Mouse (Mus musculus): ENCODE data around the gene Kirrel2. TPM values are rescaled to one million over a fixed set of nuclear protein-coding genes. Genes with fewer than 3 reads are reported as not detected.
A peak's percentile ranks its signal among the peaks of the same experiment; 100 is the strongest.

Kirrel2 gene
- total RNA-seq, 2 experiments from 2014 or later = not detected

GRCm38 (mm10) chr7:30450241-30450640, 7.2 kb downstream of the Kirrel2 start:
- DNase-seq = no peak

- DNase-seq = peak; percentile 78
Observed at GRCm38 (mm10) chr7:30444971-30445751, 12.3 kb downstream of the Kirrel2 start, which contains the start of gene Aplp1. Gene Aplp1 (minus strand): TSS chr7:30445535.

- DNase-seq = peak; percentile 66
Observed at GRCm38 (mm10) chr7:30444154-30444970, 13.1 kb downstream of the Kirrel2 start.

GRCm38 (mm10) chr7:30443696-30444095, 13.8 kb downstream of the Kirrel2 start:
- DNase-seq = no peak

- DNase-seq = peak; percentile 78
Observed at GRCm38 (mm10) chr7:30440697-30441096, 16.8 kb downstream of the Kirrel2 start.

GRCm38 (mm10) chr7:30439734-30440133, 17.8 kb downstream of the Kirrel2 start:
- no peak for DNase-seq

GRCm38 (mm10) chr7:30436879-30437278, 20.6 kb downstream of the Kirrel2 start:
- DNase-seq = no peak

GRCm38 (mm10) chr7:30435156-30435555, 22.3 kb downstream of the Kirrel2 start:
- DNase-seq = no peak

- DNase-seq = no peak
Observed at GRCm38 (mm10) chr7:30434701-30435100, 22.8 kb downstream of the Kirrel2 start.

GRCm38 (mm10) chr7:30434238-30434637, 23.3 kb downstream of the Kirrel2 start:
- peak; percentile 84 for DNase-seq

GRCm38 (mm10) chr7:30431793-30432192, 25.7 kb downstream of the Kirrel2 start:
- peak; percentile 74 for DNase-seq

GRCm38 (mm10) chr7:30430191-30430590, 27.3 kb downstream of the Kirrel2 start:
- no peak for DNase-seq

GRCm38 (mm10) chr7:30429327-30429726, 28.2 kb downstream of the Kirrel2 start:
- no peak for DNase-seq

- DNase-seq = peak; percentile 33
Observed at GRCm38 (mm10) chr7:30423071-30423641, 34.3 kb downstream of the Kirrel2 start.

GRCm38 (mm10) chr7:30422560-30422959, 34.9 kb downstream of the Kirrel2 start:
- no peak for DNase-seq

- DNase-seq = peak; percentile 91
Observed at GRCm38 (mm10) chr7:30421890-30422435, 35.5 kb downstream of the Kirrel2 start.

- DNase-seq = peak; percentile 87
Observed at GRCm38 (mm10) chr7:30421175-30421889, 36.2 kb downstream of the Kirrel2 start, which contains the start of gene Nfkbid. Gene Nfkbid (plus strand): TSS chr7:30421732.

- no peak for DNase-seq
Observed at GRCm38 (mm10) chr7:30420673-30421072, 36.8 kb downstream of the Kirrel2 start.

GRCm38 (mm10) chr7:30419561-30420499, 37.7 kb downstream of the Kirrel2 start, which contains the start of gene Hcst:
Gene Hcst (minus strand): TSS chr7:30419854.
- DNase-seq = no peak

- DNase-seq = no peak
Observed at GRCm38 (mm10) chr7:30417856-30418255, 39.6 kb downstream of the Kirrel2 start.
